Mouse (Mus musculus): ENCODE results near the gene Kbtbd13. TPM values are rescaled to one million over a fixed set of nuclear protein-coding genes. Genes with fewer than 3 reads are reported as not detected.

Gene Kbtbd13
- total RNA-seq, 2 experiments from 2014 or later, result 0.25 TPM

- DNase-seq (ENCODE audit: low spot score in 2 of 2), result no peak
These were observed 34.9 kb downstream of the Kbtbd13 start for GRCm38 (mm10) chr9:65356561-65356960.

GRCm38 (mm10) chr9:65353251-65353650, 38.2 kb downstream of the Kbtbd13 start:
- no peak for DNase-seq (ENCODE audit: low spot score in 2 of 2)

DNA sequence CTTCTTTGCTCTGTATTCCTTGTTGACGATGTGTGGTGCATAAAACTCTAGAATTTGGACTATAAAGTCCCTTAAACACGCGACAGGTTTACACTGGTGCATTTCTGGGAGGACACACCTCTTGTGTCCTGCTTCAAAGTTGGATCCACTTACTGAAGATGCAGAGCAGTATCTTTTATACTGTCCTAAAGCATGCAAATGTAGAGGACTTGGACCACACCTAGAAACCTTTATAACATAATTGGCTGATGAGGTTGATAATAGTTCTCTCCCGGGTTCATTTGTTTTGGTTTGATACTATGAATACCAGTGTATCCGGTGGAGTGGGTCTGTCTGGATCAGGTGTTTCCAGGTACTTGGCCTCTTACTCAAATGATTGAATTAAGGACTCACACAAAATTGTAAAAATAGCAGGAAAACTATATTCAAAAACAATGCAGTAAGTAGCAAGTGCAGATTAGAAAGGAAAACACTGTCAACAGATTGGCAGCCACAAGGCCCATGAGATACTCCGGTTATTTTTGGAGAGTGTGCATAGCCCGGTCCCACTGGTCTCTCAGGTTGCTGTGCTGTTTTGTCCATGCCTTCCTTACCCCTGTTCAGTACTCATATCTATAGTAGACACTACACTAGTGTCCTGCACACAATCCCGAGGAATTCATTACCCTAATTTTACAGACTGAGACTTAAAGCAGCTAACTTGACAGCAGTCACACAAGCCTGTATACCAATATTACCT, 44.2 kb downstream of the Kbtbd13 start:
- no peak for DNase-seq (ENCODE audit: low spot score in 2 of 2)

GRCm38 (mm10) chr9:65346476-65347111, 44.9 kb downstream of the Kbtbd13 start:
- peak; percentile 33 to 41 for DNase-seq (ENCODE audit: low spot score in 2 of 2)

- peak; percentile 93 to 99 for DNase-seq (ENCODE audit: low spot score in 2 of 2)
These were observed 45.5 kb downstream of the Kbtbd13 start, which contains the start of gene Pdcd7 for GRCm38 (mm10) chr9:65345854-65346475. Gene Pdcd7 (plus strand): TSS chr9:65346104.

- peak in 1 of 2 experiments; percentile 19 for DNase-seq (ENCODE audit: low spot score in 2 of 2)
These were observed 46.0 kb downstream of the Kbtbd13 start for GRCm38 (mm10) chr9:65345439-65345838.

DNA sequence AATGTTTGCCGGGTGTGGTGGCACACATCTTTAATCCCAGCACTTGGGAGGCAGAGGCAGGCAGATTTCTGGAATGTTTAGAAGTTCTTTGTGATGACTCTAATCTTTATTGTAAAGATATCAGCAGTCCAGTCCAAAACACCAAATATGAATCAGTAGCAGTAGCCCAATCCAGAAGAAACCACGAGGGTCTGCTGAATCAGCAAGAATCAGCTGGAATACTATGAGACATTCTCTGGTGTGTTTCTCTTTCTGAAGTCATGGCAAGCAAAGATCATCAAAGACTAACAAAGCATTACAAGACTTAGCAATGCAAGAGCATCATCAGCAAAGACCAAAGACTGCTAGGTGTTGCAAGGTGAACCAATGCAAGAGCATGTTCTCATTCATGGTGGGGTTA, 51.0 kb downstream of the Kbtbd13 start:
- no peak for DNase-seq (ENCODE audit: low spot score in 2 of 2)

DNA sequence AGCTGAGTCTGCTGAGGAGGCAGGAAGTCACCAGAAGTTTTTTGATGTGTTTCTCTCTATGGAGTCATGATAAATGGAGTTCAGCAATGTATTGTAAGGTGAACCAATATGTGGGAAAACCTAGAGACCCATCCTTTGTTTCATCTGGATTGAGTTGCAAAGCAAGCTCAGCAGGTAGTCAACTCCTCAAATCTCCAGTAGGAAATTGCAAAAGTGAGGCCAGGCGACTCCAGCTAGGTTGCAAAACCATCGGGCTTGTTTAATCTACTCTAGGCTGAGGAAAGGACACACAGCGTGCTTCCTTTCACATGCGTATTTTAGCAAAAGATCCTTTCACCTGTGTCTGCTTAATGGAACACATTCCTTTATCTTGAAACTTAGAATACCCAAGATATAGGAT, 52.3 kb downstream of the Kbtbd13 start:
- DNase-seq (ENCODE audit: low spot score in 2 of 2), result no peak

Other genes starting within 250 kb of the Kbtbd13 start
- gene Parp16, start 196.3 kb downstream of the Kbtbd13 start, total RNA-seq (2021), result 1 to 10 TPM; 3.8 to 4.3 TPM
- not detected for gene Cilp, start 126.5 kb downstream of the Kbtbd13 start, total RNA-seq (2021)
- gene Clpx, start 97.4 kb downstream of the Kbtbd13 start, total RNA-seq (2021), result 10 to 100 TPM; 28.7 to 29.6 TPM
- 10 to 100 TPM; 27.5 to 27.8 TPM for gene Pdcd7, start 45.5 kb downstream of the Kbtbd13 start, total RNA-seq (2021)
- 1 to 10 TPM; 3.2 to 3.6 TPM for gene Ubap1l, start 30.6 kb downstream of the Kbtbd13 start, total RNA-seq (2021)
- 1 to 10 TPM; 2.4 to 2.8 TPM for gene Rasl12, start 6.9 kb upstream of the Kbtbd13 start, total RNA-seq (2021)
- not detected for gene Slc51b, start 31.3 kb upstream of the Kbtbd13 start, total RNA-seq (2021)
- gene Mtfmt, start 44.1 kb upstream of the Kbtbd13 start, total RNA-seq (2021), result 10 to 100 TPM; 17.1 to 18.0 TPM
- gene Spg21, start 69.3 kb upstream of the Kbtbd13 start, total RNA-seq (2021), result 10 to 100 TPM; 33.0 to 34.1 TPM
- gene Ankdd1a, start 128.5 kb upstream of the Kbtbd13 start, total RNA-seq (2021), result 1 to 10 TPM; 3.6 to 3.7 TPM
- gene Plekho2, start 188.4 kb upstream of the Kbtbd13 start, total RNA-seq (2021), result 10 to 100 TPM in 1 of 2 experiments, 1 to 10 TPM in 1; 7.7 to 11.7 TPM
- under 1 TPM in 1 of 2 experiments, not detected in 1; 0.12 TPM for gene Pif1, start 195.5 kb upstream of the Kbtbd13 start, total RNA-seq (2021)
- 1 to 10 TPM; 2.2 to 3.2 TPM for gene Rbpms2, start 238.0 kb upstream of the Kbtbd13 start, total RNA-seq (2021)

Measured in layer of hippocampus, adult 18-20 months (tissue).